Mouse (Mus musculus) urinary bladder, adult 2 months (tissue): ENCODE results near the gene Midn. TPM values are rescaled to one million over a fixed set of nuclear protein-coding genes. Genes with fewer than 3 reads are reported as not detected.
"Not testable (repeated sequence)": the region's sequence is repeated elsewhere in the genome, so short reads cannot be mapped to it uniquely, and the experiment has no call there.

Experiments
- DNase-seq: peaks from one replicate; pipeline ENCODE4 v3.0.0; 2022; ENCODE audit warnings: low spot score
- polyA plus RNA-seq: library from polyadenylated mRNA; depleted of rRNA; stranded (reverse); fragments of >200 nt; gene quantifications from 2 replicates; pipeline ENCODE4 v1.2.3, GENCODE M21; 2012

Midn gene
- polyA plus RNA-seq, 1 experiment, result 21.2 TPM

GRCm38 (mm10) chr10:80157141-80157929 is 9.3 kb downstream of the Midn start:
- DNase-seq, result no peak

- DNase-seq, result no peak
Measured at GRCm38 (mm10) chr10:80158307-80158986, 10.4 kb downstream of the Midn start.

GRCm38 (mm10) chr10:80159021-80159560 is 11.0 kb downstream of the Midn start:
- no peak for DNase-seq

- DNase-seq, result peak; percentile 94
Measured at GRCm38 (mm10) chr10:80159561-80160454, 11.7 kb downstream of the Midn start.

- peak; percentile 88 for DNase-seq
Measured at GRCm38 (mm10) chr10:80160455-80161371, 12.6 kb downstream of the Midn start.

GRCm38 (mm10) chr10:80161522-80162242 is 13.6 kb downstream of the Midn start:
- no peak for DNase-seq

- DNase-seq, result no peak
Measured at GRCm38 (mm10) chr10:80162243-80162608, 14.2 kb downstream of the Midn start.

GRCm38 (mm10) chr10:80162716-80163299 is 14.7 kb downstream of the Midn start:
- no peak for DNase-seq

GRCm38 (mm10) chr10:80163721-80164120 is 15.6 kb downstream of the Midn start:
- DNase-seq, result peak; percentile 56

- DNase-seq, result no peak
Measured at GRCm38 (mm10) chr10:80164161-80164997, 16.3 kb downstream of the Midn start.

GRCm38 (mm10) chr10:80164998-80165344 is 16.9 kb downstream of the Midn start:
- DNase-seq, result peak; percentile 87

GRCm38 (mm10) chr10:80165392-80166128 is 17.5 kb downstream of the Midn start, which contains the start of gene Cirbp:
TSS of gene Cirbp (plus strand) at chr10:80165985.
- no peak for DNase-seq

- DNase-seq, result not testable (repeated sequence)
Measured at GRCm38 (mm10) chr10:80166136-80166535, 18.1 kb downstream of the Midn start.

GRCm38 (mm10) chr10:80167460-80168037 is 19.5 kb downstream of the Midn start:
- peak; percentile 97 for DNase-seq

GRCm38 (mm10) chr10:80168038-80168661 is 20.1 kb downstream of the Midn start:
- peak; percentile 90 for DNase-seq

GRCm38 (mm10) chr10:80169070-80169469 is 21.0 kb downstream of the Midn start:
- DNase-seq, result no peak

- DNase-seq, result no peak
Measured at GRCm38 (mm10) chr10:80169651-80170050, 21.6 kb downstream of the Midn start.
